Mouse (Mus musculus) urinary bladder, postnatal 36 days (tissue): ENCODE measurements around the gene Rergl.

ENCODE experiments used
- DNase-seq, 2 experiments: peaks; one replicate each; pipeline ENCODE4 v3.0.0; 2022; ENCODE audit warnings: low spot score in 2 of 2, mixed read lengths in 1 of 2

Gene Rergl

GRCm38 (mm10) chr6:139501876-139502275, at the start of gene Rergl:
Rergl (minus strand) TSS chr6:139501976.
- no peak for DNase-seq

GRCm38 (mm10) chr6:139538469-139538868, 36.7 kb upstream of the Rergl start:
- no peak for DNase-seq

GRCm38 (mm10) chr6:139525406-139525805, 23.6 kb upstream of the Rergl start:
- DNase-seq = no peak

- DNase-seq = no peak
Measured at GRCm38 (mm10) chr6:139524288-139524687, 22.5 kb upstream of the Rergl start.

- no peak for DNase-seq
Measured at GRCm38 (mm10) chr6:139514938-139515510, 13.2 kb upstream of the Rergl start.

- DNase-seq = no peak
Measured at GRCm38 (mm10) chr6:139479730-139480129, 22.0 kb downstream of the Rergl start.

- DNase-seq = no peak
Measured at GRCm38 (mm10) chr6:139464980-139465379, 36.8 kb downstream of the Rergl start.

- DNase-seq = no peak
Measured at GRCm38 (mm10) chr6:139464292-139464691, 37.5 kb downstream of the Rergl start.

GRCm38 (mm10) chr6:139461094-139461493, 40.7 kb downstream of the Rergl start:
- no peak for DNase-seq

GRCm38 (mm10) chr6:139460470-139460869, 41.3 kb downstream of the Rergl start:
- DNase-seq = no peak

- DNase-seq = no peak
Measured at GRCm38 (mm10) chr6:139443999-139444398, 57.8 kb downstream of the Rergl start.
